Mouse (Mus musculus): ENCODE data around the gene Grm1. TPM values are rescaled to one million over a fixed set of nuclear protein-coding genes. Genes with fewer than 3 reads are reported as not detected.

The Grm1 gene
- polyA plus RNA-seq, 1 experiment from 2014 or later, result not detected

- ATAC-seq (replicated peaks; ENCODE audit: low FRiP score, low TSS enrichment, low read depth) (no peak), DNase-seq (ENCODE audit: low spot score) (no peak)
- Histone ChIP-seq H3K27ac (ENCODE audit: low read depth) (no peak overlapping the region), H3K4me2 (ENCODE audit: low read length) (no peak overlapping the region), H3K36me3 (ENCODE audit: control insufficient read depth, insufficient read depth, low read length) (no peaks in the 10 kb centered on the region), H3K4me3 (ENCODE audit: low read depth, low read length) (no peak overlapping the region), H3K4me1 (replicated peaks; ENCODE audit: control insufficient read depth, insufficient read depth, low read length) (no peaks in the 10 kb centered on the region), H3K9ac (ENCODE audit: low read length) (no peak overlapping the region), H3K27me3 (replicated peaks; ENCODE audit: control insufficient read depth, insufficient read depth, low read length) (no peaks in the 10 kb centered on the region), H3K9me3 (ENCODE audit: control insufficient read depth, low read length) (no peaks in the 10 kb centered on the region)
- 86% methylated on average over 6 of the region's 6 CpGs for WGBS
Observed at GRCm38 (mm10) chr10:10942248-10942647, 139.9 kb downstream of the Grm1 start.

GRCm38 (mm10) chr10:10935806-10936205, 146.3 kb downstream of the Grm1 start:
- WGBS, result 75% methylated on average over 3 of the region's 3 CpGs

GRCm38 (mm10) chr10:10929672-10930071, 152.5 kb downstream of the Grm1 start:
- no peaks in the 10 kb centered on the region for H3K36me3 ChIP-seq (ENCODE audit: control insufficient read depth, insufficient read depth, low read length)
- no peaks in the 10 kb centered on the region for H3K27me3 ChIP-seq (replicated peaks; ENCODE audit: control insufficient read depth, insufficient read depth, low read length)
- no peak overlapping the region for H3K9ac ChIP-seq (ENCODE audit: low read length)
- H3K4me2 ChIP-seq (ENCODE audit: low read length), result no peak overlapping the region
- H3K9me3 ChIP-seq (ENCODE audit: control insufficient read depth, low read length), result no peaks in the 10 kb centered on the region
- no peaks in the 10 kb centered on the region for H3K4me1 ChIP-seq (replicated peaks; ENCODE audit: control insufficient read depth, insufficient read depth, low read length)
- H3K4me3 ChIP-seq (ENCODE audit: low read depth, low read length), result no peak overlapping the region
- WGBS, result 91% methylated on average over 2 of the region's 2 CpGs
- ATAC-seq (replicated peaks; ENCODE audit: low FRiP score, low TSS enrichment, low read depth), result no peak
- H3K27ac ChIP-seq (ENCODE audit: low read depth), result no peak overlapping the region
- DNase-seq (ENCODE audit: low spot score), result no peak

More at GRCm38 (mm10) chr10:10935806-10936205, 146.3 kb downstream of the Grm1 start:
- no peak overlapping the region for H3K27ac ChIP-seq (ENCODE audit: low read depth)
- H3K27me3 ChIP-seq (replicated peaks; ENCODE audit: control insufficient read depth, insufficient read depth, low read length), result no peaks in the 10 kb centered on the region
- DNase-seq (ENCODE audit: low spot score) (no peak), ATAC-seq (replicated peaks; ENCODE audit: low FRiP score, low TSS enrichment, low read depth) (no peak)
- no peaks in the 10 kb centered on the region for H3K4me1 ChIP-seq (replicated peaks; ENCODE audit: control insufficient read depth, insufficient read depth, low read length)
- H3K4me3 ChIP-seq (ENCODE audit: low read depth, low read length), result no peak overlapping the region
- H3K36me3 ChIP-seq (ENCODE audit: control insufficient read depth, insufficient read depth, low read length), result no peaks in the 10 kb centered on the region
- no peaks in the 10 kb centered on the region for H3K9me3 ChIP-seq (ENCODE audit: control insufficient read depth, low read length)
- H3K4me2 ChIP-seq (ENCODE audit: low read length), result no peak overlapping the region
- H3K9ac ChIP-seq (ENCODE audit: low read length), result no peak overlapping the region

GRCm38 (mm10) chr10:10928798-10929366, 153.3 kb downstream of the Grm1 start:
- DNase-seq (ENCODE audit: low spot score), result no peak

GRCm38 (mm10) chr10:10917857-10918399, 164.2 kb downstream of the Grm1 start:
- Histone ChIP-seq H3K27ac (ENCODE audit: low read depth) (no peak overlapping the region), H3K27me3 (replicated peaks; ENCODE audit: control insufficient read depth, insufficient read depth, low read length) (no peaks in the 10 kb centered on the region), H3K36me3 (ENCODE audit: control insufficient read depth, insufficient read depth, low read length) (no peaks in the 10 kb centered on the region), H3K4me2 (ENCODE audit: low read length) (no peak overlapping the region), H3K4me1 (replicated peaks; ENCODE audit: control insufficient read depth, insufficient read depth, low read length) (no peaks in the 10 kb centered on the region), H3K9me3 (ENCODE audit: control insufficient read depth, low read length) (no peaks in the 10 kb centered on the region), H3K4me3 (ENCODE audit: low read depth, low read length) (no peak overlapping the region), H3K9ac (ENCODE audit: low read length) (no peak overlapping the region)
- ATAC-seq (replicated peaks; ENCODE audit: low FRiP score, low TSS enrichment, low read depth), result no peak
- WGBS, result 82% methylated on average over 7 of the region's 7 CpGs
- DNase-seq (ENCODE audit: low spot score), result no peak

More at GRCm38 (mm10) chr10:10928798-10929366, 153.3 kb downstream of the Grm1 start:
- Histone ChIP-seq H3K9me3 (ENCODE audit: control insufficient read depth, low read length) (no peaks in the 10 kb centered on the region), H3K9ac (ENCODE audit: low read length) (no peak overlapping the region), H3K27ac (ENCODE audit: low read depth) (no peak overlapping the region), H3K36me3 (ENCODE audit: control insufficient read depth, insufficient read depth, low read length) (no peaks in the 10 kb centered on the region), H3K4me3 (ENCODE audit: low read depth, low read length) (no peak overlapping the region), H3K4me1 (replicated peaks; ENCODE audit: control insufficient read depth, insufficient read depth, low read length) (no peaks in the 10 kb centered on the region), H3K27me3 (replicated peaks; ENCODE audit: control insufficient read depth, insufficient read depth, low read length) (no peaks in the 10 kb centered on the region), H3K4me2 (ENCODE audit: low read length) (no peak overlapping the region)
- ATAC-seq (replicated peaks; ENCODE audit: low FRiP score, low TSS enrichment, low read depth), result no peak
- 88% methylated on average over 5 of the region's 5 CpGs for WGBS

GRCm38 (mm10) chr10:10913621-10914020, 168.5 kb downstream of the Grm1 start:
- Histone ChIP-seq H3K9ac (ENCODE audit: low read length) (no peak overlapping the region), H3K27me3 (replicated peaks; ENCODE audit: control insufficient read depth, insufficient read depth, low read length) (no peaks in the 10 kb centered on the region), H3K27ac (ENCODE audit: low read depth) (no peak overlapping the region), H3K4me1 (replicated peaks; ENCODE audit: control insufficient read depth, insufficient read depth, low read length) (no peaks in the 10 kb centered on the region), H3K4me2 (ENCODE audit: low read length) (no peak overlapping the region), H3K9me3 (ENCODE audit: control insufficient read depth, low read length) (no peaks in the 10 kb centered on the region), H3K4me3 (ENCODE audit: low read depth, low read length) (no peak overlapping the region), H3K36me3 (ENCODE audit: control insufficient read depth, insufficient read depth, low read length) (no peaks in the 10 kb centered on the region)
- DNase-seq (ENCODE audit: low spot score) (no peak), ATAC-seq (replicated peaks; ENCODE audit: low FRiP score, low TSS enrichment, low read depth) (no peak)
- 81% methylated on average over 4 of the region's 4 CpGs for WGBS

- no peak for ATAC-seq (replicated peaks; ENCODE audit: low FRiP score, low TSS enrichment, low read depth)
- Histone ChIP-seq H3K9me3 (ENCODE audit: control insufficient read depth, low read length) (no peaks in the 10 kb centered on the region), H3K27ac (ENCODE audit: low read depth) (no peak overlapping the region), H3K4me2 (ENCODE audit: low read length) (no peak overlapping the region), H3K4me1 (replicated peaks; ENCODE audit: control insufficient read depth, insufficient read depth, low read length) (no peaks in the 10 kb centered on the region), H3K9ac (ENCODE audit: low read length) (no peak overlapping the region), H3K4me3 (ENCODE audit: low read depth, low read length) (no peak overlapping the region), H3K36me3 (ENCODE audit: control insufficient read depth, insufficient read depth, low read length) (no peaks in the 10 kb centered on the region), H3K27me3 (replicated peaks; ENCODE audit: control insufficient read depth, insufficient read depth, low read length) (no peaks in the 10 kb centered on the region)
- no peak for DNase-seq (ENCODE audit: low spot score)
- 46% methylated on average over 1 of the region's 1 CpGs for WGBS
Observed at GRCm38 (mm10) chr10:10890221-10890620, 191.9 kb downstream of the Grm1 start.

GRCm38 (mm10) chr10:10888521-10888920, 193.6 kb downstream of the Grm1 start:
- H3K4me3 ChIP-seq (ENCODE audit: low read depth, low read length), result no peak overlapping the region
- H3K36me3 ChIP-seq (ENCODE audit: control insufficient read depth, insufficient read depth, low read length), result no peaks in the 10 kb centered on the region
- no peak for DNase-seq (ENCODE audit: low spot score)
- WGBS, result 77% methylated on average over 9 of the region's 9 CpGs
- no peaks in the 10 kb centered on the region for H3K27me3 ChIP-seq (replicated peaks; ENCODE audit: control insufficient read depth, insufficient read depth, low read length)
- H3K4me2 ChIP-seq (ENCODE audit: low read length), result no peak overlapping the region
- H3K9me3 ChIP-seq (ENCODE audit: control insufficient read depth, low read length), result no peaks in the 10 kb centered on the region
- no peaks in the 10 kb centered on the region for H3K4me1 ChIP-seq (replicated peaks; ENCODE audit: control insufficient read depth, insufficient read depth, low read length)
- no peak overlapping the region for H3K27ac ChIP-seq (ENCODE audit: low read depth)
- no peak for ATAC-seq (replicated peaks; ENCODE audit: low FRiP score, low TSS enrichment, low read depth)
- no peak overlapping the region for H3K9ac ChIP-seq (ENCODE audit: low read length)

- Histone ChIP-seq H3K9ac (ENCODE audit: low read length) (no peak overlapping the region), H3K4me2 (ENCODE audit: low read length) (no peak overlapping the region), H3K4me1 (replicated peaks; ENCODE audit: control insufficient read depth, insufficient read depth, low read length) (no peaks in the 10 kb centered on the region), H3K4me3 (ENCODE audit: low read depth, low read length) (no peak overlapping the region), H3K27me3 (replicated peaks; ENCODE audit: control insufficient read depth, insufficient read depth, low read length) (no peaks in the 10 kb centered on the region), H3K36me3 (ENCODE audit: control insufficient read depth, insufficient read depth, low read length) (no peaks in the 10 kb centered on the region), H3K9me3 (ENCODE audit: control insufficient read depth, low read length) (no peaks in the 10 kb centered on the region), H3K27ac (ENCODE audit: low read depth) (no peak overlapping the region)
- ATAC-seq (replicated peaks; ENCODE audit: low FRiP score, low TSS enrichment, low read depth), result no peak
- WGBS, result 20% methylated on average over 2 of the region's 2 CpGs
- DNase-seq (ENCODE audit: low spot score), result no peak
Observed at GRCm38 (mm10) chr10:10884992-10885391, 197.2 kb downstream of the Grm1 start.

Measured in intestine, embryonic 14.5 days (tissue).